Mouse (Mus musculus) forebrain, embryonic 11.5 days (tissue): ENCODE measurements around the gene Hemgn. TPM values are rescaled to one million over a fixed set of nuclear protein-coding genes. Genes with fewer than 3 reads are reported as not detected.

Experiments used
- ATAC-seq: fragments of 200-750 bp; cut with Nextera tagmentation; replicated peaks from 2 replicates; pipeline ENCODE4 v1.8.0; 2017; ENCODE audit warnings: moderate TSS enrichment; ENCODE audit not compliant: low FRiP score
- DNase-seq: peaks from one replicate; pipeline ENCODE4 v3.0.0-alpha.2; 2017; ENCODE audit warnings: low spot score
- H3K27ac ChIP-seq: fragments of 300-500 bp; sonication (generic); 2 replicates; pipeline ENCODE4 v1.5.1; 2014; ENCODE audit warnings: low read depth, low read length
- H3K27me3 ChIP-seq: fragments of 300-500 bp; sonication (generic); 2 replicates; pipeline ENCODE4 v1.6.1; 2014; ENCODE audit warnings: mild to moderate bottlenecking, low read length, mixed read lengths; ENCODE audit not compliant: control insufficient read depth, insufficient read depth
- H3K36me3 ChIP-seq: fragments of 300-500 bp; sonication (generic); 2 replicates; pipeline ENCODE4 v1.6.1; 2014; ENCODE audit warnings: mild to moderate bottlenecking, low read length, moderate library complexity, mixed read lengths; ENCODE audit not compliant: control insufficient read depth, insufficient read depth
- H3K4me1 ChIP-seq: fragments of 300-500 bp; sonication (generic); replicated peaks from 2 replicates; pipeline ENCODE4 v1.6.1; 2014; ENCODE audit warnings: low read length, mixed read lengths; ENCODE audit not compliant: control insufficient read depth, insufficient read depth
- H3K4me2 ChIP-seq: fragments of 300-500 bp; sonication (generic); 2 replicates; pipeline ENCODE4 v1.6.1; 2014; ENCODE audit warnings: low read depth, mild to moderate bottlenecking, low read length, moderate library complexity, mixed read lengths; ENCODE audit not compliant: severe bottlenecking
- H3K4me3 ChIP-seq: fragments of 300-500 bp; sonication (generic); 2 replicates; pipeline ENCODE4 v1.5.1; 2014; ENCODE audit warnings: low read depth, low read length
- H3K9ac ChIP-seq: fragments of 300-500 bp; sonication (generic); 2 replicates; pipeline ENCODE4 v1.6.1; 2014; ENCODE audit warnings: low read length
- H3K9me3 ChIP-seq: fragments of 300-500 bp; sonication (generic); 2 replicates; pipeline ENCODE4 v1.6.1; 2016; ENCODE audit warnings: low read length, mixed read lengths; ENCODE audit not compliant: control insufficient read depth
- WGBS: fragments of 180-500 bp; shearing (Covaris S2); extraction: QIAGEN DNeasy Blood & Tissue Kit; methylation state at CpG from one replicate; pipeline ENCODE4 v1.1.7; 2014; 5-methylcytosine and 5-hydroxymethylcytosine counted together
- polyA plus RNA-seq: library from polyadenylated mRNA; unstranded; fragments of >200 nt; fragmentation: Nextera tagmentation; extraction: Ambion mirVana; gene quantifications from 2 replicates; pipeline ENCODE4 v1.2.1, GENCODE M21; 2014

Gene Hemgn
- polyA plus RNA-seq, result 19.7 and 21.0 TPM in 2 replicates

GRCm38 (mm10) chr4:46413406-46413805, at the start of gene Hemgn:
Gene Hemgn, minus strand, starts transcription at chr4:46413506.
- H3K4me3 ChIP-seq, result no peak within 1 kb of the TSS
- no peak within 1 kb of the TSS for H3K4me2 ChIP-seq
- H3K27ac ChIP-seq, result no peak within 1 kb of the TSS
- ATAC-seq, result no peak
- H3K36me3 ChIP-seq, result no peaks in the 10 kb centered on the region
- H3K9ac ChIP-seq, result no peak within 1 kb of the TSS
- no peaks in the 10 kb centered on the region for H3K4me1 ChIP-seq
- no peak for DNase-seq
- no peaks in the 10 kb centered on the region for H3K9me3 ChIP-seq
- 86% methylated on average over 7 of the region's 7 CpGs for WGBS
- no peaks in the 10 kb centered on the region for H3K27me3 ChIP-seq

- DNase-seq (no peak), ATAC-seq (no peak)
- no peak overlapping the region for H3K27ac ChIP-seq
- H3K27me3 ChIP-seq, result no peaks in the 10 kb centered on the region
- peaks cover 7% of the 10 kb centered on the region for H3K4me1 ChIP-seq
- peaks cover 9% of the 10 kb centered on the region; the same call in 1 of the 2 replicates for H3K36me3 ChIP-seq
- no peaks in the 10 kb centered on the region for H3K9me3 ChIP-seq
- WGBS, result 94% methylated on average over 2 of the region's 2 CpGs
- no peak overlapping the region for H3K4me3 ChIP-seq
- H3K9ac ChIP-seq, result no peak overlapping the region
- no peak overlapping the region for H3K4me2 ChIP-seq
Observed at GRCm38 (mm10) chr4:46458411-46458810, 45.1 kb upstream of the Hemgn start.

GRCm38 (mm10) chr4:46457186-46457585, 43.9 kb upstream of the Hemgn start:
- H3K9me3 ChIP-seq, result no peaks in the 10 kb centered on the region
- H3K36me3 ChIP-seq, result peaks cover 8% of the 10 kb centered on the region; the same call in 1 of the 2 replicates
- peaks cover 12% of the 10 kb centered on the region for H3K4me1 ChIP-seq
- no peak overlapping the region for H3K27ac ChIP-seq
- H3K27me3 ChIP-seq, result no peaks in the 10 kb centered on the region
- H3K9ac ChIP-seq, result no peak overlapping the region
- DNase-seq (no peak), ATAC-seq (no peak)
- WGBS, result 97% methylated on average over 3 of the region's 3 CpGs
- H3K4me2 ChIP-seq, result no peak overlapping the region
- H3K4me3 ChIP-seq, result no peak overlapping the region

GRCm38 (mm10) chr4:46456762-46457161, 43.5 kb upstream of the Hemgn start:
- Histone ChIP-seq H3K27ac (no peak overlapping the region), H3K4me2 (no peak overlapping the region), H3K9ac (no peak overlapping the region), H3K4me1 (peaks cover 12% of the 10 kb centered on the region), H3K36me3 (peaks cover 6% of the 10 kb centered on the region; the same call in 1 of the 2 replicates), H3K9me3 (no peaks in the 10 kb centered on the region), H3K4me3 (no peak overlapping the region), H3K27me3 (no peaks in the 10 kb centered on the region)
- 89% methylated on average over 4 of the region's 4 CpGs for WGBS
- no peak for DNase-seq
- no peak for ATAC-seq

GRCm38 (mm10) chr4:46454097-46454864, 41.0 kb upstream of the Hemgn start:
- no peaks in the 10 kb centered on the region for H3K9me3 ChIP-seq
- no peak for DNase-seq
- no peak overlapping the region for H3K27ac ChIP-seq
- H3K27me3 ChIP-seq, result no peaks in the 10 kb centered on the region
- H3K9ac ChIP-seq, result no peak overlapping the region
- H3K4me1 ChIP-seq, result peaks cover 14% of the 10 kb centered on the region
- WGBS, result 75% methylated on average over 5 of the region's 5 CpGs
- H3K4me2 ChIP-seq, result peak overlapping the region; percentile 84
- H3K36me3 ChIP-seq, result no peaks in the 10 kb centered on the region; the same call in 1 of the 2 replicates
- no peak overlapping the region for H3K4me3 ChIP-seq
- ATAC-seq, result no peak

- H3K27me3 ChIP-seq, result no peaks in the 10 kb centered on the region
- no peaks in the 10 kb centered on the region; the same call in 1 of the 2 replicates for H3K36me3 ChIP-seq
- peak overlapping the region; percentile 98; the same call in 1 of the 2 replicates for H3K27ac ChIP-seq
- H3K4me1 ChIP-seq, result peaks cover 14% of the 10 kb centered on the region
- WGBS, result 40% methylated on average over 13 of the region's 13 CpGs
- ATAC-seq (no peak), DNase-seq (peak; percentile 60)
- peak overlapping the region; percentile 96 for H3K4me3 ChIP-seq
- H3K4me2 ChIP-seq, result peak overlapping the region; percentile 84
- no peaks in the 10 kb centered on the region for H3K9me3 ChIP-seq
- peak overlapping the region; percentile 100 for H3K9ac ChIP-seq
Observed at GRCm38 (mm10) chr4:46452855-46453719, 39.8 kb upstream of the Hemgn start.

GRCm38 (mm10) chr4:46452481-46452850, 39.2 kb upstream of the Hemgn start:
- peak overlapping the region; percentile 100 for H3K9ac ChIP-seq
- H3K9me3 ChIP-seq, result no peaks in the 10 kb centered on the region
- peaks cover 14% of the 10 kb centered on the region for H3K4me1 ChIP-seq
- H3K27ac ChIP-seq, result peak overlapping the region; percentile 98
- peak overlapping the region; percentile 96 for H3K4me3 ChIP-seq
- WGBS, result under 1% methylated on average over 19 of the region's 19 CpGs
- ATAC-seq, result peak; percentile 19
- no peaks in the 10 kb centered on the region; the same call in 1 of the 2 replicates for H3K36me3 ChIP-seq
- peak; percentile 88 for DNase-seq
- H3K4me2 ChIP-seq, result peak overlapping the region; percentile 84
- no peaks in the 10 kb centered on the region for H3K27me3 ChIP-seq

GRCm38 (mm10) chr4:46451758-46452480, 38.6 kb upstream of the Hemgn start:
- under 1% methylated on average over 87 of the region's 111 CpGs for WGBS
- ATAC-seq (peak; percentile 52), DNase-seq (peak; percentile 86)
- Histone ChIP-seq H3K4me1 (peaks cover 14% of the 10 kb centered on the region), H3K4me2 (peak overlapping the region; percentile 84), H3K4me3 (peak overlapping the region; percentile 96), H3K27ac (peak overlapping the region; percentile 98), H3K9me3 (no peaks in the 10 kb centered on the region), H3K36me3 (no peaks in the 10 kb centered on the region; the same call in 1 of the 2 replicates), H3K27me3 (no peaks in the 10 kb centered on the region), H3K9ac (peak overlapping the region; percentile 100)
